Mouse (Mus musculus) liver, embryonic 16.5 days (tissue): ENCODE results near the gene Samd4b. TPM values are rescaled to one million over a fixed set of nuclear protein-coding genes. Genes with fewer than 3 reads are reported as not detected.
A peak's percentile ranks its signal among the peaks of the same experiment; 100 is the strongest.

Experiments used
- ATAC-seq: fragments of 200-750 bp; cut with Nextera tagmentation; 2 replicates; pipeline ENCODE4 v1.8.0; 2017; ENCODE audit warnings: low read depth, mild to moderate bottlenecking, moderate number of reproducible peaks, moderate library complexity
- H3K27ac ChIP-seq: fragments of 300-500 bp; sonication (generic); 2 replicates; pipeline ENCODE4 v1.5.1; 2014; ENCODE audit warnings: mild to moderate bottlenecking, low read length
- H3K27me3 ChIP-seq: fragments of 300-500 bp; sonication (generic); 2 replicates; pipeline ENCODE4 v1.6.1; 2014; ENCODE audit warnings: low read depth, low read length, mixed read lengths; ENCODE audit not compliant: control insufficient read depth, insufficient read depth
- H3K36me3 ChIP-seq: fragments of 300-500 bp; sonication (generic); 2 replicates; pipeline ENCODE4 v1.6.1; 2014; ENCODE audit warnings: mild to moderate bottlenecking; ENCODE audit not compliant: control insufficient read depth, insufficient read depth
- H3K4me1 ChIP-seq: fragments of 300-500 bp; sonication (generic); 2 replicates; pipeline ENCODE4 v1.6.1; 2014; ENCODE audit warnings: low read depth, low read length, mixed read lengths; ENCODE audit not compliant: control insufficient read depth
- H3K4me2 ChIP-seq: fragments of 300-500 bp; sonication (generic); 2 replicates; pipeline ENCODE4 v1.6.1; 2014; ENCODE audit warnings: low read depth, low read length, mixed read lengths
- H3K4me3 ChIP-seq: fragments of 300-500 bp; sonication (generic); 2 replicates; pipeline ENCODE4 v1.5.1; 2014; ENCODE audit warnings: low read depth, mild to moderate bottlenecking, low read length
- H3K9ac ChIP-seq: fragments of 300-500 bp; sonication (generic); 2 replicates; pipeline ENCODE4 v1.6.1; 2014; ENCODE audit warnings: low read depth, low read length
- H3K9me3 ChIP-seq: fragments of 300-500 bp; sonication (generic); replicated peaks from 2 replicates; pipeline ENCODE4 v1.6.1; 2016; ENCODE audit warnings: low read length; ENCODE audit not compliant: control insufficient read depth
- WGBS: fragments of 180-500 bp; shearing (Covaris S2); extraction: QIAGEN DNeasy Blood & Tissue Kit; methylation state at CpG from one replicate; pipeline ENCODE4 v1.1.7; 2014; ENCODE audit not compliant: insufficient replicate concordance; 5-methylcytosine and 5-hydroxymethylcytosine counted together
- polyA plus RNA-seq: library from polyadenylated mRNA; unstranded; fragments of >200 nt; fragmentation: Nextera tagmentation; extraction: Ambion mirVana; gene quantifications from 2 replicates; pipeline ENCODE4 v1.2.1, GENCODE M21; 2015

Gene Samd4b
- polyA plus RNA-seq, 1 experiment from 2014 or later: 3.5 TPM

GRCm38 (mm10) chr7:28582841-28583240 lies 15.1 kb downstream of the Samd4b start:
- H3K27me3 ChIP-seq: no peaks in the 10 kb centered on the region
- H3K9ac ChIP-seq: peak overlapping the region; percentile 30
- whole genome bisulfite sequencing: 17% methylated on average over 11 of the region's 11 CpGs
- no peak for ATAC-seq
- no peaks in the 10 kb centered on the region for H3K9me3 ChIP-seq
- H3K4me1 ChIP-seq: peaks cover 97% of the 10 kb centered on the region
- H3K36me3 ChIP-seq: no peaks in the 10 kb centered on the region
- H3K4me3 ChIP-seq: peak overlapping the region; percentile 32
- peak overlapping the region; percentile 50 for H3K4me2 ChIP-seq
- peak overlapping the region; percentile 85 for H3K27ac ChIP-seq

- H3K36me3 ChIP-seq: no peaks in the 10 kb centered on the region
- peak; percentile 90 for ATAC-seq
- H3K27ac ChIP-seq: peak overlapping the region; percentile 85
- no peaks in the 10 kb centered on the region for H3K27me3 ChIP-seq
- peak overlapping the region; percentile 50 for H3K4me2 ChIP-seq
- peaks cover 98% of the 10 kb centered on the region for H3K4me1 ChIP-seq
- peak overlapping the region; percentile 31 for H3K4me3 ChIP-seq
- peak overlapping the region; percentile 30 for H3K9ac ChIP-seq
- WGBS: 29% methylated on average over 4 of the region's 4 CpGs
- H3K9me3 ChIP-seq: no peaks in the 10 kb centered on the region
Observed at GRCm38 (mm10) chr7:28581721-28582120, 16.2 kb downstream of the Samd4b start.

GRCm38 (mm10) chr7:28579826-28580225 lies 18.1 kb downstream of the Samd4b start:
- H3K4me1 ChIP-seq: peaks cover 100% of the 10 kb centered on the region
- H3K27ac ChIP-seq: no peak overlapping the region
- no peak overlapping the region for H3K4me2 ChIP-seq
- no peak overlapping the region for H3K4me3 ChIP-seq
- 70% methylated on average over 5 of the region's 5 CpGs for WGBS
- H3K9ac ChIP-seq: no peak overlapping the region
- no peak for ATAC-seq
- H3K36me3 ChIP-seq: no peaks in the 10 kb centered on the region
- no peaks in the 10 kb centered on the region for H3K9me3 ChIP-seq
- H3K27me3 ChIP-seq: no peaks in the 10 kb centered on the region

GRCm38 (mm10) chr7:28578543-28579053 lies 19.3 kb downstream of the Samd4b start:
- H3K4me3 ChIP-seq: no peak overlapping the region
- 0 out of 2 replicates have a peak overlapping the region, but pooled peaks have one; percentile 7 for H3K27ac ChIP-seq
- no peaks in the 10 kb centered on the region for H3K27me3 ChIP-seq
- no peaks in the 10 kb centered on the region for H3K36me3 ChIP-seq
- H3K9ac ChIP-seq: no peak overlapping the region
- no peak for ATAC-seq
- H3K9me3 ChIP-seq: no peaks in the 10 kb centered on the region
- WGBS: 60% methylated on average over 5 of the region's 5 CpGs
- no peak overlapping the region for H3K4me2 ChIP-seq
- peaks cover 100% of the 10 kb centered on the region for H3K4me1 ChIP-seq

GRCm38 (mm10) chr7:28577826-28578542 lies 20.0 kb downstream of the Samd4b start:
- H3K36me3 ChIP-seq: no peaks in the 10 kb centered on the region
- ATAC-seq: no peak
- 72% methylated on average over 9 of the region's 9 CpGs for WGBS
- H3K4me2 ChIP-seq: no peak overlapping the region
- no peak overlapping the region for H3K4me3 ChIP-seq
- peak overlapping the region; percentile 3; the same call in 1 of the 2 replicates for H3K9ac ChIP-seq
- H3K4me1 ChIP-seq: peaks cover 100% of the 10 kb centered on the region
- 0 out of 2 replicates have a peak overlapping the region, but pooled peaks have one; percentile 7 for H3K27ac ChIP-seq
- no peaks in the 10 kb centered on the region for H3K9me3 ChIP-seq
- H3K27me3 ChIP-seq: no peaks in the 10 kb centered on the region

GRCm38 (mm10) chr7:28576271-28576914 lies 21.6 kb downstream of the Samd4b start:
- WGBS: 44% methylated on average over 5 of the region's 5 CpGs
- H3K9me3 ChIP-seq: no peaks in the 10 kb centered on the region
- peak; percentile 73 for ATAC-seq
- no peaks in the 10 kb centered on the region for H3K27me3 ChIP-seq
- no peaks in the 10 kb centered on the region for H3K36me3 ChIP-seq
- H3K4me3 ChIP-seq: no peak overlapping the region; the same call in 1 of the 2 replicates
- no peak overlapping the region; the same call in 1 of the 2 replicates for H3K9ac ChIP-seq
- H3K4me2 ChIP-seq: peak overlapping the region; percentile 43
- H3K4me1 ChIP-seq: peaks cover 99% of the 10 kb centered on the region
- H3K27ac ChIP-seq: peak overlapping the region; percentile 71

GRCm38 (mm10) chr7:28575597-28575996 lies 22.3 kb downstream of the Samd4b start:
- no peak overlapping the region for H3K27ac ChIP-seq
- WGBS: 32% methylated on average over 11 of the region's 11 CpGs
- no peaks in the 10 kb centered on the region for H3K9me3 ChIP-seq
- peaks cover 98% of the 10 kb centered on the region for H3K4me1 ChIP-seq
- H3K4me3 ChIP-seq: no peak overlapping the region
- H3K4me2 ChIP-seq: no peak overlapping the region
- no peaks in the 10 kb centered on the region for H3K36me3 ChIP-seq
- H3K27me3 ChIP-seq: no peaks in the 10 kb centered on the region
- peak; percentile 30 for ATAC-seq
- H3K9ac ChIP-seq: 0 out of 2 replicates have a peak overlapping the region, but pooled peaks have one; percentile 3

GRCm38 (mm10) chr7:28573236-28573635 lies 24.7 kb downstream of the Samd4b start:
- H3K4me1 ChIP-seq: peaks cover 77% of the 10 kb centered on the region
- no peak overlapping the region for H3K4me3 ChIP-seq
- no peaks in the 10 kb centered on the region for H3K9me3 ChIP-seq
- peaks cover 2% of the 10 kb centered on the region; the same call in 1 of the 2 replicates for H3K36me3 ChIP-seq
- WGBS: 70% methylated on average over 3 of the region's 3 CpGs
- H3K4me2 ChIP-seq: no peak overlapping the region
- 0 out of 2 replicates have a peak overlapping the region, but pooled peaks have one; percentile 16 for H3K27ac ChIP-seq
- no peaks in the 10 kb centered on the region for H3K27me3 ChIP-seq
- ATAC-seq: no peak
- H3K9ac ChIP-seq: no peak overlapping the region

GRCm38 (mm10) chr7:28572689-28573088 lies 25.3 kb downstream of the Samd4b start:
- no peak overlapping the region for H3K4me3 ChIP-seq
- H3K9ac ChIP-seq: no peak overlapping the region
- peaks cover 72% of the 10 kb centered on the region for H3K4me1 ChIP-seq
- no peaks in the 10 kb centered on the region for H3K9me3 ChIP-seq
- no peaks in the 10 kb centered on the region for H3K27me3 ChIP-seq
- peaks cover 6% of the 10 kb centered on the region for H3K36me3 ChIP-seq
- H3K4me2 ChIP-seq: no peak overlapping the region
- H3K27ac ChIP-seq: no peak overlapping the region
- 66% methylated on average over 5 of the region's 5 CpGs for WGBS
- ATAC-seq: no peak
